Mouse (Mus musculus) heart, postnatal 0 days (tissue): ENCODE measurements around the gene 4932438H23Rik.

Experiments
- CTCF ChIP-seq: IDR thresholded peaks from 2 replicates; pipeline ENCODE4 v1.5.1; 2016; ENCODE audit warnings: antibody characterized with exemption, control low read depth, low read depth
- EP300 ChIP-seq: IDR thresholded peaks from 2 replicates; pipeline ENCODE4 v1.6.1; 2016; ENCODE audit warnings: antibody characterized with exemption, low read depth

GRCm38 (mm10) chr16:91126734-91127524 is 32.0 kb upstream of the 4932438H23Rik start:
- TF ChIP-seq CTCF (no peak), EP300 (no peak)
